Mouse (Mus musculus) retina, postnatal 7 days (tissue): ENCODE data around the gene Osbpl8.
"Not testable (repeated sequence)": the region's sequence is repeated elsewhere in the genome, so short reads cannot be mapped to it uniquely, and the experiment has no call there.

Experiments used
- DNase-seq: peaks from one replicate; pipeline ENCODE4 v3.0.0-alpha.2; 2012; ENCODE audit warnings: low read depth, low spot score

Osbpl8 gene

DNA sequence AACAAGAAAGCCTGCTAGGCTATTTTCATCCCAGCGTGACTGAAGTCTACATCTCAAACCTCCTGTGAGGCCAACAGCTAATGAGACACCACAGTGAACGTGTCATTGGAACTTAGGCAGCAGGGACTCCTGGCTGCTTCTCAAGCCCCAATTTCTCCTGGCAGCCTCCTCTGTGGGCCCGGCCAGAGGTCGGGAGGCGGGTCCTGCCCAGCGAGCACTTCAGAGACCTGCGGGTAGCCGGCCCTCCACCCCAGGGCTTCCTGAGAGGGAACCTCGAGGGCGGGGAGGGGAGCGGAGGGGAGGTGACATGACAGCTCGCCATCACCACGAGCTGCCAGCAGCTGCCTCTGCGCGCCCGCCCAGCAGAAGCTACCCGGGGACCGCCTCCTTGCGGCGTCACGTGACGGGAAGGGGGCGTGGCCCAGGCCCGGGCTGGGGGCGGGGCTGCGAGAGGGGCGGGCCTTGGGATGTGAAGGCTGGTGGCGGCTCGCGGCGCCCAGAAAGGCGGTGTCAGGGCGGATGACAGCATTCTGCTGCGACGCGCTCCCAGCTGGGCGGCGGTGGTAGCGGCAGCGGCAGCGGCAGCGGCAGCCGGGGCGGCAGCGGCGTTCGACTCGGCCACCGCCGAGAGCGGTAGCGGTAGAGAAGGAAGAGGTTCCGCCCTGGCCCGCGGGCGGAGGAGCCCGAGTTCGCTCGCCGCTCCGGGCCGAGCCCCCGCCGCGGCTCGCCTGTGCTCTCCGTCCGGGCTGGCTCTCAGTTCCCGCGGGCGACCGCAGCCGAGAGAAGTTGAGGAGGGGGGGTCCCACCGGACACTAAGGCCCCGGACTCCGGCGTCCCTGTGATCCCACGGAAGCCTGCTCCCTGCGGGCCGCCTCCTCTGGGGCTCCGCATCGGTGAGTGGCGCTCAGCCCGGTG, at the start of gene Osbpl8:
Gene Osbpl8 (plus strand): TSS at position 449 of the 915 bp plus-strand sequence.
- peak; percentile 96 for DNase-seq

GRCm38 (mm10) chr10:111117198-111117845, 47.2 kb upstream of the Osbpl8 start:
- DNase-seq: no peak

DNA sequence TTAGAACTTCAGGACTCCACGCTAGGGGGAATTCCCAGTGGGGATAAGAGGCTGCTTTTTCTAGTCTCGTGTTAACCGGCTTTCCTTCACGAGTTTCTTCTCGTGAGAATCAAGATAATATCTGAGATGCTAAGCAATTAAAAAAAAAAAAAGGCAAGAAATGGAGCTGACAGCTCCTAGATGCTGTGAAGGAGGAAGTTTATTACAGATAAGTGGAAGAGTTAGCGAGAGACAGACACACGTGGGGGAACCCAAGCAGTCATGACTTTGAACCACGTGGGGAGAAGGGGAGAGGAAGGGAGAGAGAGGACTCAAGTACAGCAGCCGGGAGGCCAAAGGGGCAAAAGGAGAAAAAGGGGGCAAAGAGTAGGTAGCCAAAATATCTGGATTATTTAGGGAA, 46.3 kb upstream of the Osbpl8 start:
- no peak for DNase-seq

DNA sequence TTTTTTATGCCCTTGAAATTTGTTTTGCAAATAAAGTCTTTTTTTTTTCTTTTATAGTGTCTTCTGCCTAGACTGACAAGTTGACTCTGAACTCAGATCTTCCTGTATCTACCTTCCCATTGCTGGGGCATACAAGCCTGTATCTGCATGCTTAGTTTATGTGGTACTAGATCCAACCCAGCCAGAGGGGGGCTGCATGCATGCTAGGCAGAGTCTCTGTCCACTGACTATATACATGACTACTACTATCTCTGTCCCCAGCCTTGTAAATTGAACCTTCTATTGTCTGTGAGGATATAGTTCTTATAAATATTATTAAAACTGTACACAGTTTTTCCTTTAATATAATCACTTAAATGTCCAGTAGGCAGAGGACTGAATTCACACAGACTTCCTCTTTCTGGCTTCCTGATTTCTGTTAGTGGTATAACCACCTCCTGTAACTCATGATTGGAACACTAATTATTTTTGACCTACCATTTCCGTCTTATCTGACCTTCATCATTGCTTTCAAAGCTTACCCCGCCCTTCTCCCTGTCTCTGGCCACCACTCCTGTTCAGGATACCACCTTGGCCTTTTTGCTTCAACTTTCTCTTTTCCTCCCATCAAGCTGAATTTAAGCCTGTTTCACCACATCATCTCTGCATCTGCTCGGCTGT, 45.4 kb upstream of the Osbpl8 start:
- no peak for DNase-seq

DNA sequence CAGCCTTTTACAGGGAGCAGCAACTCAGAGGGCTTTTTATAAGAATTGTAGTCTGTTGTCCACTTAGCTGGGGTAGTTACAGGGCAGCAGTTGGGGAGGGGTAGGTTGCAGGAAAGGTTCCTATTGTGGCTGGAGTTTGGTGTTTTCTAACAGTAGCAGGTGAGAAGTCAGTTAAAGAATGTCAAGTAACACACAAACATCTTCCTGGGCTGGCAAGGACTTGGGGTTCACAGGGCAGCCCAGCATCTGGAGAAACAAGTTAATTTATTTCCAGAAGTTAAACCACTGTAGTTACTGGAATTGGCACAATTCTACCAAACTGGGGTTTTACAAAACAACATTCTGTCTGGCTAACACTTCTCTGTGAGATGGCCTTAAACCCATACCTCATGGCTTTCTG, 44.8 kb upstream of the Osbpl8 start:
- DNase-seq: no peak

GRCm38 (mm10) chr10:111122864-111123398, 41.6 kb upstream of the Osbpl8 start:
- no peak for DNase-seq

GRCm38 (mm10) chr10:111124175-111124574, 40.4 kb upstream of the Osbpl8 start:
- DNase-seq: no peak

DNA sequence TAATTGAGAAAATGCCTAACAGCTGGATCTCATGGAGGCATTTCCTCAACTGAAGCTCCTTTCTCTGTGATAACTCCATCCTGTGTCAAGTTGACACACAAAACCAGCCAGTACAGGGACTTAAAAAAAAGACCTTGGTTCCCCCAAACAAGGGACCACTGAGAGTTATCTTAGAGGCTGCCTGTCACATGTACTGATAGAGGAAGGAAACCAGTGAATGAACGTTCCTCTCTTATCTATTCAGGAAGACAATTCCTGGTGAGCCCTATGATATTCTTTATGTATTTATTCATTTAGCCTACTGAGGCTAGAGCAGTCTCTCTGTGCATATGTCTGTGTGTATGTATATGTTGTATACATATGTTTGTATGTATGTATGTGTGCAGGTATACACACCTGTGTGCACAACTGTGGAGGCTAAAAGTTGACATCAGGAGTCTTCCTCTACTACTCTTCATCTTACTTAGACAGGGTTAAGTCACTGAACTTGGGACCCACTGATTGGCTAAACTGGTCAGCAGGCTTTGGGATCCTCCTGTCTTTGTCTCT, 39.7 kb upstream of the Osbpl8 start:
- no peak for DNase-seq

DNA sequence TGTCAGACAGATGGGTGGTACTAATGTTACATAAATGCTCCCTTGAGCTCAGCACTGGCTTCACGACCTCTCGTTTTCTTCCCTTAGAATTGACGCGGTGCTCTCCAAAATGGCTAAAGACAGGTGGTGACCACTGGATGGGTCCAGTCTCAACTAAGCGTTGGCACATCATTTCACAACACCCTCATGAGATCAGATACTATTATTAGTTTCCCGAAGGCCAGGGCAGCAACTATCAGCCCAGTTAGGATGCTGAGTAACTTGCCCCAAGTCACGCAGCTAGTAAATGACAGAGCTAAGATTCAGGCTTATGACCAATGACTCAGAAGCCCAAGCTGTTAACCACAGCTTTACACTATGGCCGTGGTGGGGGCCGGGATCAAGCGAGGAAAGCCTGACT, 37.2 kb upstream of the Osbpl8 start:
- DNase-seq: no peak

- DNase-seq: no peak
These were observed 36.1 kb upstream of the Osbpl8 start for GRCm38 (mm10) chr10:111128493-111128892.

DNA sequence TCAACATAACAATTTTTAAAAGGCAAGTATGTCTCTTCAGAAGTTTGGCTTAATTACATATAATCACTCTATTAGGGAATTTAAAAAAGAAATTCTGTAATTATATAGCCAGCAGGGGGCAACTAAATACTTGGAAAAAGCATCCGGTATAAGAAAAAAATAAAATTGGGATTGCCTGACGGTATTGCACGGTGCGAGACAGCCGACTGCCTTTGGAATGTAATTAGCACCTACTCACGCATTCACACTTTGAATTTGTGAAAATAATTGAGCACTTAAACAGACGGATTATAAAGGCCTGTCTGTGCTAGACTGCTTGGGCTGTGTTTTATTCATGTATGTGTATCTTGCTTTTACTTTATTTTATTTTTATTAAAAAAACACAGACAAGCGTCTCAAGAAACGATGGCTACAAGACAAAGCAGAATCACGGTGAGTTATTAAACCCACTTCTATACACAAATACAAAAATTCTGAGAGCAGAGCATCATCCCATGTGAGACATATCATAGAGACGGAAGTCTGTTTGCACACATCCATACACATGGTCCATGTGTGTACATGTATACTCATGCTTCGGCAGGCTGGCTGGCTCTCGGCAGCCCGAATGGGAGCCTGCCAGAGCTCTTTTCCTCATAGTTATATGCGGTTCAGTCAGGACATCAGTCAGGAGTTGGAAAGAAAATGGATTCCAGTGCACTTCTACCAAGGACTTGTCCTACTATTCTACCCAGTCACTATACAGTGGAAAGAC, 34.5 kb upstream of the Osbpl8 start:
- no peak for DNase-seq

DNA sequence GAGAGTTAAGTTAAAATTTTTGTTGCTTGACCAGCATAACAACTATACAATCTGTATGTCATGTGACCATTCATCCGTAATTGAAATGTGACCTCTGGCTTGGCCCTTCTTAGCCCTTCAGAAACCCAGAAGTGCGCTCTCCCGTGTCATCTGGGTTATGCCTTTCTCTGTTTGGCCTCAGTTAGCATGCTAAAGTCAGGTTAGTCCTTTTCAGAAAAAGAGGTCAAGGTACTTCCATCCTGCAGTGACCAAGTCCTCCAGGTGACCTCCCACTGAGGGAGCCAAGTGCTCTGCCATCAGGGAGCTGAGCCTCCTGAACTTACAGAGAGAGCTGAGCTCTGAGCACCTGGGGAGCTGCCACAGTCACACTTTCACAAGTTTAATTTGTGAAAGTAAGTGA, 33.7 kb upstream of the Osbpl8 start:
- no peak for DNase-seq

DNA sequence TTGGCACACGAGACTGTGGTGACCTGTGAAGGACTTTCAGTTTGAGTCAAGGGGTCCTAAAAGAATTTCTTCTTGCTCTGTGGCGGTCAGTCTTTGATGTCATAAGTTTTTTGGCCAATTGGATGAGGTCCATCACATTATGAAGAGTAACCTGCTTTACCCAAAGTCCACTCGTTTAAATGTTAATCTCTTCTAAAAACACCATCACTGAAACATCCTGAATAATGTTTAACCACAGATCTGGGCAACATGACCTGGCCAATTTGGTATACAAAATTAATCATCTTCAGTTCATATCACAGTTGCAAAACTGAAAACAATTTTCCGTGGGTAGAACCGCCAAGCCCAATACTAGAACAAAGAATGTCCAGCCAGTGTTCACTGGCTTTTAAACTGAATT, 31.3 kb upstream of the Osbpl8 start:
- DNase-seq: no peak

- DNase-seq: no peak
These were observed 30.6 kb upstream of the Osbpl8 start for GRCm38 (mm10) chr10:111133936-111134335.

DNA sequence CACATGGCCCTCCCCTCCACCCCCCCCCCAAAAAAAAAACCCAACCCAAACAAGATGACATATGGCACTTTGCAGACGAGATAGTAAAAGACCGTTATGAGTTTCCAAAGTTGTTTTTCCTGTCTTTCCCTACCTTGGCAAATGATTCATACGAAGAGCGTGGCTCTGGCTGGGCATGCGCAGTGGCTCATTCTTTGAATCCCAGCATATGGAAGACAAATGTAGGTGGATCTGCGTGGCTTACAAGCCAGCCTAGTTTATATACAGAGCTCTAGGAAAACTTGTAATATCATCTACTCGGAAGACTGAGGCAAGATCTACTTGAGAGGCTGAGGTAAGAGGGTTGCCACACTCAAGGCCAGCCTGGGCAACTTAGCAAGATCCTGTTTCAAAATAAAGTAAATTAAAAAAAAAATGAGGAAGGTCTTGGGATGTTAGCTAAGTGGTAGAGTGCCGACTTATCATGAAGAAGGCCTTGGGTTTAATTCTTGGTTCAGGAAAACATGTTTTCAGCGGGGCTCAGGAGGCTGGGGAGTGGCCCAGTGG, 30.1 kb upstream of the Osbpl8 start:
- DNase-seq: no peak

- DNase-seq: not testable (repeated sequence)
These were observed 28.2 kb upstream of the Osbpl8 start for GRCm38 (mm10) chr10:111136306-111136705.

GRCm38 (mm10) chr10:111137905-111138304, 26.6 kb upstream of the Osbpl8 start:
- DNase-seq: no peak

GRCm38 (mm10) chr10:111139170-111139569, 25.4 kb upstream of the Osbpl8 start:
- DNase-seq: no peak

- no peak for DNase-seq
These were observed 24.7 kb upstream of the Osbpl8 start for GRCm38 (mm10) chr10:111139881-111140280.

- no peak for DNase-seq
These were observed 20.1 kb upstream of the Osbpl8 start for GRCm38 (mm10) chr10:111144371-111144959.
